Mouse (Mus musculus) CD4-positive helper T cell, adult 2 months (primary cell): ENCODE measurements around the gene Tjp3.

Experiments
- DNase-seq: peaks from one replicate; pipeline ENCODE4 v3.0.0-alpha.2; 2012; ENCODE audit warnings: low read depth, missing footprints, low spot score

The Tjp3 gene

DNA sequence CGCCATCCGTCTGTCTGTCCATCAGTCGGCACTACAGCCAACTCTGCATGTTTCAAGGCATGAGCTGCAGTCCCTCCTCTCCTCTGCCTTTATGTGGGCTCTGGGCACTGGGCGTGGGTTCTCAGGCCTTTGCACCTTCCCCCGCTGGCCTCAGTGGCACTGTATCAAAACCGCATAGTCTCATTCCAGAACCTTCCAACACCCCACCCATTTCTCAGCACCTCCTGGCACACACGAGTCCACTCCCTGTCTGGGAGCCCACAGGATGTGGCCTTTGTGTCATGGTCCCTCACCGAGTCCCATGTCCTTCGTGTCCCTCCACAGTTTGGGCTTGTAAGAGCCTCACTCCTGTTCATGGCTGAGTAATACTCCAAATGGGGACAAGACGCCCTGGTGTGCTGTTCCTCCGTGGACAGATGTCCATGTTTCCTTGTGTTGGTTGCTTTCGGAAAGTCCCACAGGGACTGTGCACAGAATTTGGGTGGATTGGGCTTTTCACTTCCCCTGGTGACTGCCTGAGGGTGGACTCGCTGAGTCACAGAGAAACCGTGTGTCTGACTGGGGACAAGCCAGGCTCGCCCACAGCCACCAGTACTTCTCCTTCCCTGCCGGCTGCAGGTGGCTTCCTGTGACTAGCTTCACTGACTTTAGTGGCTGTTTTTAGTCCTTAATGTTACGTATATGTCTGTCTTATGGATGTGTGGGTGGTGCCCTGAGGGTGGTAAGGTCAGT lies 7.2 kb upstream of the Tjp3 start:
- peak; percentile 60 for DNase-seq

DNA sequence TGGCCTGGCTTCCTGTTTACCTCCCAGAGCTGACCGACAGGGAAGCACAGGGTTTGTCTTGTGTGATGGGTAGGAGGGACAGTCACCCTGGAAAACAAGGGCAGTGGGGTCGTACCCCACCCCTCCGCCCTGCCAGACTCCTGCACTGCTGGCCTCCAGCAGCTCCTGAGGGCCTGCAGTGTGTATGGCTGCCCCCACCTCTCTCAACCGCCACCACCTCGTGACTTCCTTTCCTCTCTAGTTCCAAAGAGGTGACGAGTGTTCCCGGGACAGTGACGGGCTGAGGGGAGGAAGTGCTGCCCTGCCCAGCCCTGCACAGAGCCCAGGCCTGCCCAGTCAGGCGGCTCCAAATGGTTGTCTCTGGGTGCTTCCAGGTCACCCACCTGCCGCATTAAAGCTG lies 6.5 kb upstream of the Tjp3 start:
- DNase-seq = peak; percentile 72

DNA sequence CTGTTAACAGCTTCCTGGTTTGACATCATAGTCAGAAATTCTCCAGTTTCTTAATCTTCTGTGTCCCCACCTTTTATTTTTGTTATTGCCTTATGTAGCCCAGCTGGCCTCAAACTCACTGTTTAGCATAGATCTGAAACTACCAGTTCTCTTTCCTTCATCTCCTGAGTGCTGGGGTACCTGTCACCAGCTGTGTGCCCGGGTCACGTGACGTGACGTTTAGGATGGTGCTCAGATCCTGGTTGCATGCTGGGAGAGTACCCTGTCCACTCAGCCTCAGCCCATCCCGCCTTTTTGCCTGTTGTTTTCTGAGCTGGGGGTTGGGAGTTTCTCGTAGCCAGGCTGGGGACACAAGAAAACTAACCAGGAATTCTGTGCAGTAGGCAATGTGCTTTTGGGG lies 5.9 kb upstream of the Tjp3 start:
- DNase-seq = no peak

DNA sequence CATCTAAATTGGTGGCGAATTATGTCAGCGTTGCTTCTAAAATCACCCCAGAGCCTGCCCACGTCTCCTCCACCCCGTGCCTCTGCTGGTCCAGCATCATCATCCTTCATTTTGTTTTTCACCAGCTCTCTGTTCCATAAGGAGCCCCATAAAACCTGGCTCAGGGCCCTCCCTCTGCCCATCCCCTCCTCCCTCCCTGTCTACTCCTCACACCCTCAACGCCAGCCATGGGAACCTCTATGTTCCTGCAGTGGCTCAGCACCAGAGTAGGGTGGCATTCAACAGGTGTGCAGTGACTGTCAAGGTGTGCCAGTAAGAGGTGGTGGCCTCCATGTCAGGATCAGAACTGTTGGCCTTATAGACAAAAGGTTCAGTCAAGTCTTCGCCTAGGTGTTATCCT lies 3.8 kb upstream of the Tjp3 start:
- DNase-seq = no peak

DNA sequence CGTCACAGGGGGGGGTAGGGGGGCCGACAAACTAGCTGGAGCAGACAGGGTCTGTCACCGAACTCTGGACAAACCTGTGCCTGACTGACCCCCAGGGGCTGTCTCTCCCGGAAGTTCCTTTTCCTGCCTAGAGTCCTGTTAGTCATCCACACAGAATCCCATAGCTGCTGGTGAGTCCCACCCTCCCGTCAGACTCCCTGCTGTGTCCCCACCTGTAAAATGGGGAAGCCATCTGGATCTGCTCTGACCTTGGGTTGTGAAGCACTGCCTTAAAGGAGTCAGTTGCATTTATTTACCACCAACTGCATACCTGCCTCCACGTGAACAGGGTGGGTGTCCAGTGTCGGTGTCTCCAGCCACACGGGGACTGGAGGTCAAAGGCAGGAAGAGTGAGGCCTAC lies 3.1 kb upstream of the Tjp3 start:
- DNase-seq = no peak

DNA sequence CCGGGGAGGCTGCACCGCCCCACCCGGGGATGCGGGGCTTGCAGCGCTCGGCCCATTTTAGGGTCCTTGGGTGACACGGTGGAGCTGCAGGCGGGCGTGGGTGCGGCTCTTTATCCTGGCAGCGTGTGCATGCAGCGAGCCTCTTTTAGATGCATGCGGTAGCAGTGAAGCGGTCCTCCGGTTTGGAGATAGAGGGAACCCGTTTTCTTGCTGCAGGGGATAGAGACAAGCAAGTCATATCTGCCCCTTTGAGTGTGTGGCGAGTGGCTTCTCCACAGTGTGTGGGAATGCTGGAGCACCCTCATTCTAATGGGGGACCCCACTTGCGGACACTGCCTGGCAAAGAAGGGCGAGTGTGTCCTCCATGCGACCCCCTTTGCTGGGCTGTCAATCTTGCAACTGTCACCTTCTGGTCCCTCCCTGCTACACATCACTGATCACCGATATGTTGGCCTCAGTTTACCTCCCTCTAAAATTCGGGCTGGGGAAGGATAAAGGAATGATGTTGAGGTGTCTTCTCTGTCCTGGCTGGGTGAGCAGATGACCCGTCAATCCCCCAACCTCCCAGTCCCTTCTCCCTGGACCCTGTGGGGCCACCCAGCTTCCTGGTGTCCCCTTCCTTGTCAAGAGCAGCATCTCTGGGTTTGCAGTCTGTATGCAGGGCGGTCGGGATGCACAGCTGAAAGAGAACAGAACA lies 2.1 kb upstream of the Tjp3 start:
- DNase-seq = no peak

DNA sequence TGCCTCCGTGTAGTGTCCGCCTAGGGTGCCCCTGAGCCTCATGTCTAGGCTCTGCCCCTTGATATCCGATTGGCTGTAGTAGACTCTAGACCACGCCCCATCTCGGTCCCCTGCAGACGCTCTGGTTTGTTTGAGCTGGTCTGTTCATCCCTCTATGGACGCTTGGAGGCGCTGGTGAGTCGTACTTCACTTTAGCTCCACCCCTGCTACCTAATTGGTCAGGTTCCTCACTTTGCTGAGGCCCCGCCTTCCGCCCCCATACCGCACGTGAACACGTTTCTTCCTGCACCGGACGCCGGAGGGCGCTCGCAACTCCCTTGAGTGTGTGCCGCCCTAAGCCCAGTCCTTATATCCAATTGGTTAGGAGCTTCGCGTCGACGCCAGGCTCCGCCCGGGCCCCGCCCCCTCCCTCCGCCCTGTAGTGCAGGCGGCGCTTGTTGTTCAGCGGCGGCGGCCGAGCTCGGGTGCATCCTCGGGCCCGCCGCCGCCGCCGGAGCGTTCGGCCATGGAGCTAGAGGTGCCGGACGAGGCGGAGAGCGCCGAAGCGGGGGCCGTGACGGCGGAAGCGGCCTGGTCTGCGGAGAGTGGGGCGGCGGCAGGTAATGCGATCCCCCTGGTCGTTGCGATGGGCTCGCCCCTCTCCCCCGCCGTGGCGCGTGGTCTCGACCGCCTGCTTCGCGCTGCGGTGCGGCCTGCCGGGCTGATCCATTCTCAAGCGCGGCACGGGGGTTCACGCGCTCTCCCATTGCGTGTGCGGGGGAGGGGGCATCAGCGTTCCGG lies 1.4 kb upstream of the Tjp3 start, which contains the start of gene Pip5k1c:
Gene Pip5k1c (plus strand): TSS at position 410 of the 780 bp plus-strand sequence.
- peak; percentile 100 for DNase-seq

DNA sequence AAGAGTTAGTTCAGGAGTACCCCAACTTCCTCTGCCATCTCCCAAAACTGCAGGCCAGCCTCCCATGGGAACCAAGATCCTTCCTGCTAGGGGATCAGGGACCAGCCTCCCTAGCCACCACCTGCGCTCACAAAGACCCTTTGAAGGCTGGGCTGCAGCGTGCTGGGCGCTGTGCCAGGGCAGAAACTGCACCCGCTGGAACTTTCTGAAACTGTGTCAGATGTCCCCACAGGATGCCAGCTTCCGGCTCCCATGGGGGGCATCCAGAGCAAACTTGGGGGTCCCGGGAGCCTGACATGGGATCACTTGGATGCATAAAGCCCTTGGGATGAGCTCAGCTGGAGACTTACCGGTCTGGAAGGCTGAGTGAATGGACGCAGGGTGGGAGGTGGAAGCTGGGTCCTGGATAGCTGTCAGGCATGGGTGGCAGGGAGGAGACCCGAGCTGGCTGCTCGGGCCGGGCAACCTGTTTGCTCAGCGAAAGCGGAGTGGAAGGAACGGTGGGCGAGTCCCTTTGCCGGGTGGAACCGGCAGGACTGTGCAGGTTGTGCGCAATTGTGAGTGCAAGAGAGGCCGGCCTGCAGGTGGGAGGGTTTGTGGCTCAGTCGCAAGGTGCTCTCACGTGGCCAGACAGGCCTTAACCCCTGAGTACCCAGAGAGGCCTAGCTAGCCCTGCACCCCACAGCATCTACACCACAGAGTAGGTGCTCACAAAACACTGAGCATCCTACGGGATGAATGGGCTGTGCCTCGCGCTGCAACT lies 502 bp downstream of the Tjp3 start:
- DNase-seq = peak; percentile 59

DNA sequence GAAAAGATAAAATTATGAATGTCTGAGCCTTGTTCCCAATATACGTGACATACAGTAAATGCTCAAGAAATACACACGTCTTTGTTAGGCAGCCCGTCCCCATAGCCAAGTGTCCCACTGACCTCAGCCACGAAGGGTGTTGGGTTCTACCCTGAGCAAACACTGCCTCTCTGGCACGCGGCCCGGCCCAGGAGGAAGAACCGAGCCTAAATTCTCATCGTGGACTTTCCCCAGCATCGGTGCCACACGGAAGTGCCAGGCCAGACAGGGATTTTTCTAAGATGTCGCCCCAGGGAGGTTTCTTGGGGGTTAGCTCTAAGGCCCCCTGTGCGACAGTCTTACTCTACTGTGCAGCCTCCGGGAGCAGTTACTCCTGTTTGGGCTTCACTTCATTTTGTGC lies 1.6 kb downstream of the Tjp3 start:
- DNase-seq = no peak

DNA sequence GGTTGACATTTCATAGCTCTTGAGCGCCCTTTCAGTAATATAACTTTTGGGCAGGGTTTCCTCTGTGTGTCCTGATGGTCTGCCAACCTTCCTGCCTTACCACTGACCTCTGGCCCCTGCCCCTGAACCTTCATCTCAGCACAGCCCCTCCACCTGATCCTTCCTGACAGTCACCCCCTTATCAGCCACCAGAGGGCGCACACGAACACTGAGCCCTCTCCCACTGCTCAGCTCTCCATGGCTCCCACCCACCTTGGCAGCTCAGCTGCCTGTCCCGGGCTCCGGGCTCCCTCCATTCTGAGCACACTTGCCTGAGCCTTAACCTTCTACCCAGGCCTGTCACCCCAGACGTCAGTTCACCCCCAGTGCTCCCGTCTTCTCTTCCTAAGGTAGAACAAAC lies 2.1 kb downstream of the Tjp3 start:
- peak; percentile 73 for DNase-seq

DNA sequence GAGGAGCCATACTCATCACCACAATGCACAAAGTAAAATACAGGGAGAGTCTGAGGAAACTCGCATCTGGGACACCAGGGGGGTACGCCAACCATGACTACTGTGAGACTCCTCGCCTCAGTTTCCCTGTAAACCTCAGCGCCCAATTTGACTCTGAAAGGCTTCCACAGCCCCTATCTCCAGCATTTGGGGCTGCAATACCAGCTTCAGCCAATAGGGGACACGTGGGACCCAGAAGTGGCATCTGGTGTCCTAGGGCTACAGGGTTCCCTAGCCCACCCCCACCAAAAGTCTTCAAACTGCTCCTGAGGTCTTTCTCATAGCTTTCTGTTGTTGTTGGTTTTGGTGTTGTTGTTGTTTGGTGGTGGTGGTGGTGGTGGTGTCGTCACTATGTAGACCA lies 2.8 kb downstream of the Tjp3 start:
- DNase-seq = peak; percentile 47

DNA sequence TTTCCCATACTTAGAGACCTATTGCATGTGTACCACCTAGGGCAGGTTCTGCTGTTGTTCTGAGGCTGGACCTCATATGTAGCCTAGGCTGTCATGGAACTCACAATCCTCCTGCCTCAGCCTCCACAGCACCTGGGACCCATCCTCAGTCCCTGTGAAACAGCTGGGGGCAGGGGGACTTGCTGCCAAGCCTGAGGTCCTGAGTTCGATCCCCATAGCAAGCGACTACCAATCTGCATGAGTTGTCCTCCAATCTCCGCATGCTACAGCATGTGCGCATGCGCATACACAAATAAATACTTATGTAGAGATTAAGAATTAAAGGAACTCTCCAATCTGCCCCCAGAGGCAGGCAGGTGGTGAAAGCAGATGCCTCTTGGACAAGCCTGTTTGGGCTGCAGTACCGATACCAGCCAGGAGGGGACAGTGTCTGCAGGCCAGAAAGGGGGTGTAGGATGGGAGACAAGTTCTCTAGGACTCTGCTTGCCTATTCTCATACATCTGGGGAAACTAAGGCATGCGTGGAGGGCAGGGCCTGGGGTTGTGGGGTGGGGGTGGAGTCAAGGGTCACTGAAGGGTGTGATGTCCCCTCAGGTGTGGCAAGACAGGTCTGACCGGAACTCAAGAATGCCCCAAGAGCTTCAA lies 3.7 kb downstream of the Tjp3 start:
- peak; percentile 73 for DNase-seq

DNA sequence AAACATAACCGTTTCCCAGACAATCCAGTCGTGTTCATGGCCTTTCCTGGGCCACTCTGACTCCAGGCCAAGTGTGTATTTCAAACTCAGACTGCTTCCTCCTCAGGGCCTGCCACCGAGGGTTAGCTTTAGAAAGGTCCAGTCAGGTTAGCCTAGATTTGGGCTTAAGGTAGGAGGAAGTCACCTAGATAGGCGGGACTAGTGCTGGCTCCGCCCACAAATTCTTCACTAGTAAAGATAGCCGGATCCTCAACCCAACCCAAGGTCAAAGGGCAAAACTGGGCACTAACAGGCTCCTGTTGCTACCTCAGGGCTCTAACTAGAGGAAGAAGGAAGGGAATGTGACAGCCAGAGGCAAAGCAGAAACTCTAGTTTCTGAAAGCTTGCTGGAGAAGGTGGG lies 4.8 kb downstream of the Tjp3 start:
- DNase-seq = peak; percentile 45

DNA sequence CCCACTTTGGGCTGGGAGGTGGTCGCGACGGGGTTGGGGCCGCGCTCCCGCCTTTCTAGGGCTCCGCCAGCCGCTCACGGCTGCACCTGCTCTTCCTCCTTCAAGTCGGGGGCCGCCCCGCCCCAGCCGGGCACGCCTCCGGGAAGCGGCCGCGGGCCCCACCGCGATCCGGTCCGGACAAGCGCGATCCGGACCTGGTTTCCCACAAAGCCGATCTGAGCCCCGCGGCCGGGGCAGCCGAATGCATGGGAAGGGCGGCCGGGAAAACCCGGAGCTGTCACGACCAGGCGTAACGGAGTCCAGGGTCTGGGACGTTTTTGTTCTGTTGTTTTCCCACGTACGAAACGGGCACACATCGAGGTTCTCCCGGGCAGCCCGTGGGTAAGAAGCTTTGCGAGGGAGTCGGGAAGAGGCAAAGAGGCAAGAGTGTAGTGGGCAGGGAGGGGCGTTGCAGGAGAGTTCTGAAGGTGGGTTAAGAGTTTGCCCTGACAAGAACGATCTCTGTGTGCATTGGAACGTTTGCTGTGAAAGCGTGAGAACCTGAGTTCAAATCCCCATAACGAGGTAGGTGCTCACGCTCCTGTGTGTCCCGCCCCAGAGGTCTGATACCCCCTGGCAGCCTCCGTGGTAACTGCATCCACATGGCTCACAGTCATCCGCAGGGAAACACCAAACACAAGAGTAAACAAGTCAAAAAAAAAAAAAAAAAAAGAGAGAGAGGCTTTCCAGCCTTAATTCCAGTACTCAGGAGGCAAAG lies 5.5 kb downstream of the Tjp3 start:
- DNase-seq = peak; percentile 92

DNA sequence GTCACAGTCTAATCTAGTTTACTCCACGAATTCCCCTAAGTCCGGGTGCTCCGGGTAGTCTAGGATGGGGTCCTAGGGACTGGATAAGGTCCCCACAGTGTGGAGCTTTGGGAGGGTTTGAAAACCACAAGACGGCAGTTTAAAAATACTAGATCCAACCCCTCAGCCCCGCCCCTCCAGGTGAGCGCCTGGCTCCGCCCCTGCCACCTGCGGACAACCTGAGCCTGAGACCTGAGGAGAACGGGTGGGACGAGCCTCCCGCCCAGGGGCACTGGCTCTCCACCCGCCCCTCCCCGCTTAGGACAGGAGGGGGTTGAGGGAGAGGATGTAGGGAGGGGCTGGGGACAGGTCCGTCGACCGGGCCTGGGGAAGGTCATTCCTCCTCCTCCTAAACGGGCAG lies 6.7 kb downstream of the Tjp3 start:
- DNase-seq = no peak

DNA sequence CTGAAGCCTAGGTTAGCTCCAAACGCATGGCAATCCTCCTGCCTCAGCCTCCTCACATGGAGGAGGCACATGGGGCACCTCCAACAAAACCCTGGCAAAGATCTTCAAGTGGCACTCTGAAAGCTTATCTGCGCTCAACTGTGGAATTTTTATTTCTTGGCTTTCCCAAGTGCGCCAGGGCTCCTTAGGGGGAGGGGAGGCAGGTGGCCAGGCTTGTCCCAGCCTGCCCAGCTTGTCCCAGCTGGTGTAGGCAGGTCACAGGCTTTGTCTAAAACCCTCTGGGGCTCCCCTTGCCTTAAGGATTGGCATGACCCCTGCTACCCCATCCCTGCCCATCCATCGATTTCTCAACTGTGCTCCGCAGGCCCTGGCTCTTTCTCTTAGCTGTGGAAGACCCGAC lies 7.2 kb downstream of the Tjp3 start:
- no peak for DNase-seq

DNA sequence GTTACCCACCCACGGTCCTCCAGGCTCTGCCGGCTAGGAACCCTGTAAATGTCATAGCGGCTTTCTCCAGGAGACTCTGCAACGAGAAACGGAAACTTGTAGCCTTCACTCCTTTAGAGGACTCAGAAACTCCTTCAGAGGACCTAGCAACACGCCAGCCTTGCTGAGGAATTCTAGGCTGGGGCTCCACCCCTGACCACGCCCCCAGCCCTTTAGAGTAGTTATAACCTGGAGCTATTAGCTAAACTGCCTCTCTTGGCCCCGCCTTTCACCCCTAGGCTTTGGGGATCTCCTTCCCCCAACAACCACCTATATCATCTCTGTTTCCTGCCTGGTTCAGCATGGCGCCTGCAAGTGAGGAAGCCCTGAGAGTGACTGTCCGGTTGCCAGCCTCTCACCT lies 11.9 kb downstream of the Tjp3 start:
- no peak for DNase-seq

DNA sequence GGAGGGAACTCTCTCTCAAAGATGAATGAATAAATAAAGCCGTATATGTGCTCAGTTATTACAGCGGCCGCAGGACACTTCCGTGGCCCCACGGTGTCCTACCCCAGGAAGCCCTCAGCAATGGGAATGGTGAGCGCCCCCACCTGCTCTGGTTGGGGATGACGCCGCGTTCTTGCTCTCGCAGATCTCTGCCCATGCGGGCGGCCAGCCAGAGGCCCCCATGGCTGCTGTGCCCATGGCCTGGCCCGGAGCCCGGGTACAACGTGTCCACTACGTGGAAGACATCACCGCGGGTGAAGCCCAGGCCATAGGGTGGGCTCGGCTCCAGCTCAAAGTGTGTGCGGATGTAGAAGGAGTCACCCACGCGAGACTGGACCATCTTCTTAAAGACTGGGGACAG lies 13.7 kb downstream of the Tjp3 start:
- DNase-seq = no peak

DNA sequence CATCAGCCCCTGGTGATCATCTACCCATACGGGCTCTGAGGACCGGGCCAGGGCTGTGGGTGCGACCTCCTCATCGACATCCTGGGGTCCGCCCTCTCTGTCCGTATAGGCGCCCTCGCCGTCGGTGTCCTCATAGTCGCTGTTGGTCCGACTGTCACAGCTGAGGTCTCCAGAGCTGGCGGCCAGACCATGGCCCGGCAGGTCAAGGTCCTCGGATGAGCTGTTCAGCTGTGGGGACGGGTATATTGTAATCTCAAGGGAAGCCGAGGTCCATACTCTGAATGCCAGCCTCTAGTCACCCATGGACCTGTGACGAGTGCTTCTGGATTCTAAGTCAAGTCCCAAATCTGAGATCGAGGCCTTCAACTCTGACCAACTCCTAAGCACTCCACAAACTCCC lies 17.5 kb downstream of the Tjp3 start:
- DNase-seq = no peak

DNA sequence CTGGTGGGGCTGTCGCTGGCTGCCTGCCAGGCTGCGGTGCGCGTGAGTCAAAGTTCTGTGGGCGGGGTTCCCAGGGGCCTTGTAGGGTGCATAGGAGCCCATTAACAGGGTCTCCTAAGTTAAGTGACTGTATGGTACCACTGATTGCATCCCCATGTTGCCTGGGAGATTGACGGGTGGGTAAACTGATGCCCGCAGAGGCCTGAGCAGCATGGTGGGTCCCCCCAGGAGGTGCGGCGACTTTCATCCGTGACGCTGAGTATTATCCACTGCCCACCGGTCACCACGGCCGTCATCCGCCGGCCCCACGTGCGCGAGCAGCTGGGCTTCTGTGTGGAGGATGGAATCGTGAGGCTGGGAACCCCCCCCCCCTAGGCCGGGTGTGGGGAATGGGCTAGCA lies 19.0 kb downstream of the Tjp3 start:
- no peak for DNase-seq
